Mouse (Mus musculus) lung, postnatal 0 days (tissue): ENCODE results near the gene Clstn2. TPM values are rescaled to one million over a fixed set of nuclear protein-coding genes. Genes with fewer than 3 reads are reported as not detected.

Experiments
- ATAC-seq: fragments of 200-750 bp; cut with Nextera tagmentation; 2 replicates; pipeline ENCODE4 v1.8.0; 2017; ENCODE audit warnings: moderate library complexity
- DNase-seq: peaks from one replicate; pipeline ENCODE4 v3.0.0-alpha.2; 2016; ENCODE audit warnings: low spot score
- H3K27ac ChIP-seq: fragments of 300-500 bp; sonication (generic); 2 replicates; pipeline ENCODE4 v1.5.1; 2014; ENCODE audit warnings: antibody characterized with exemption, mild to moderate bottlenecking, low read length, mixed read lengths
- H3K27me3 ChIP-seq: fragments of 300-500 bp; sonication (generic); replicated peaks from 2 replicates; pipeline ENCODE4 v1.6.1; 2014; ENCODE audit warnings: low read length, mixed read lengths; ENCODE audit not compliant: insufficient read depth
- H3K36me3 ChIP-seq: fragments of 300-500 bp; sonication (generic); 2 replicates; pipeline ENCODE4 v1.6.1; 2014; ENCODE audit warnings: low read length, mixed read lengths; ENCODE audit not compliant: insufficient read depth
- H3K4me1 ChIP-seq: fragments of 300-500 bp; sonication (generic); 2 replicates; pipeline ENCODE4 v1.6.1; 2014; ENCODE audit warnings: antibody characterized with exemption, low read depth, low read length, mixed read lengths; ENCODE audit not compliant: insufficient read depth
- H3K4me2 ChIP-seq: fragments of 300-500 bp; sonication (generic); replicated peaks from 2 replicates; pipeline ENCODE4 v1.6.1; 2014; ENCODE audit warnings: low read depth, mild to moderate bottlenecking, low read length, moderate library complexity, mixed read lengths
- H3K4me3 ChIP-seq: fragments of 300-500 bp; sonication (generic); 2 replicates; pipeline ENCODE4 v1.5.1; 2014; ENCODE audit warnings: low read depth, low read length
- H3K9ac ChIP-seq: fragments of 300-500 bp; sonication (generic); replicated peaks from 2 replicates; pipeline ENCODE4 v1.6.1; 2014; ENCODE audit warnings: low read depth, mild to moderate bottlenecking
- H3K9me3 ChIP-seq: fragments of 300-500 bp; sonication (generic); 2 replicates; pipeline ENCODE4 v1.6.1; 2016; ENCODE audit warnings: low read length, mixed read lengths
- CTCF ChIP-seq: IDR thresholded peaks from 2 replicates; pipeline ENCODE4 v1.5.1; 2016; ENCODE audit warnings: antibody characterized with exemption, mild to moderate bottlenecking
- EP300 ChIP-seq: IDR thresholded peaks from 2 replicates; pipeline ENCODE4 v1.6.1; 2016; ENCODE audit warnings: antibody characterized with exemption, mild to moderate bottlenecking, control low read depth
- WGBS: fragments of 180-500 bp; shearing (Covaris S2); extraction: QIAGEN DNeasy Blood & Tissue Kit; methylation state at CpG from one replicate; pipeline ENCODE4 v1.1.7; 2014; 5-methylcytosine and 5-hydroxymethylcytosine counted together
- polyA plus RNA-seq: library from polyadenylated mRNA; unstranded; fragments of >200 nt; fragmentation: Nextera tagmentation; extraction: Ambion mirVana; gene quantifications from 2 replicates; pipeline ENCODE4 v1.2.1, GENCODE M21; 2015

Gene Clstn2
- polyA plus RNA-seq, 1 experiment from 2014 or later = 2.8 TPM

DNA sequence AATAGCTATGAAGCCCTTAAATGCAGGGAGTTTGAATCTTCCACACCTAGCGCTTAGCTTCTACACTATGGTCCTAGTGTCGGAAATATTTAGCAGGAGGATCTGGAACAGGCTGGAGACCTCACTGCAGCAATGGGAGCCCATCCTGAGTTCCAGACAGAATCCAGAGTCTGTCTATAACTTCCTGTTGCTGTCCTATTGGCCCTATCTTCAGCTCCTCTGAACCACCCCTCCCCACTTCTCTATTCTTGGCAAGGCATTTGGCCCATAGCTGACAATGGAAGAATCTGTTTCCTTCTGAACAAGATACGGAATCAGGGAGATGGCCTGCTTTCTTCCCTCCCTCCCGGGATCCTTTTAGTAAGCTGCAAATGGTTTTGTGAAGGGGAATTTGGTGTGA lies 488.6 kb downstream of the Clstn2 start:
- no peaks in the 10 kb centered on the region for H3K4me1 ChIP-seq
- ATAC-seq (no peak), DNase-seq (no peak)
- H3K27ac ChIP-seq = no peak overlapping the region
- TF ChIP-seq CTCF (no peak), EP300 (no peak)
- H3K4me3 ChIP-seq = no peak overlapping the region
- H3K27me3 ChIP-seq = no peaks in the 10 kb centered on the region
- no peak overlapping the region for H3K9ac ChIP-seq
- no peaks in the 10 kb centered on the region for H3K9me3 ChIP-seq
- no peaks in the 10 kb centered on the region for H3K36me3 ChIP-seq
- 79% methylated on average over 4 of the region's 4 CpGs for WGBS
- H3K4me2 ChIP-seq = no peak overlapping the region

- H3K4me2 ChIP-seq = no peak overlapping the region
- no peaks in the 10 kb centered on the region for H3K27me3 ChIP-seq
- DNase-seq (no peak), ATAC-seq (no peak)
- 84% methylated on average over 6 of the region's 6 CpGs for WGBS
- H3K36me3 ChIP-seq = no peaks in the 10 kb centered on the region
- no peak for TF ChIP-seq EP300
- no peak for TF ChIP-seq CTCF
- H3K4me3 ChIP-seq = no peak overlapping the region
- no peaks in the 10 kb centered on the region for H3K9me3 ChIP-seq
- no peak overlapping the region for H3K9ac ChIP-seq
- H3K27ac ChIP-seq = no peak overlapping the region
- H3K4me1 ChIP-seq = no peaks in the 10 kb centered on the region
Observed at GRCm38 (mm10) chr9:97541419-97541818, 491.6 kb downstream of the Clstn2 start.

DNA sequence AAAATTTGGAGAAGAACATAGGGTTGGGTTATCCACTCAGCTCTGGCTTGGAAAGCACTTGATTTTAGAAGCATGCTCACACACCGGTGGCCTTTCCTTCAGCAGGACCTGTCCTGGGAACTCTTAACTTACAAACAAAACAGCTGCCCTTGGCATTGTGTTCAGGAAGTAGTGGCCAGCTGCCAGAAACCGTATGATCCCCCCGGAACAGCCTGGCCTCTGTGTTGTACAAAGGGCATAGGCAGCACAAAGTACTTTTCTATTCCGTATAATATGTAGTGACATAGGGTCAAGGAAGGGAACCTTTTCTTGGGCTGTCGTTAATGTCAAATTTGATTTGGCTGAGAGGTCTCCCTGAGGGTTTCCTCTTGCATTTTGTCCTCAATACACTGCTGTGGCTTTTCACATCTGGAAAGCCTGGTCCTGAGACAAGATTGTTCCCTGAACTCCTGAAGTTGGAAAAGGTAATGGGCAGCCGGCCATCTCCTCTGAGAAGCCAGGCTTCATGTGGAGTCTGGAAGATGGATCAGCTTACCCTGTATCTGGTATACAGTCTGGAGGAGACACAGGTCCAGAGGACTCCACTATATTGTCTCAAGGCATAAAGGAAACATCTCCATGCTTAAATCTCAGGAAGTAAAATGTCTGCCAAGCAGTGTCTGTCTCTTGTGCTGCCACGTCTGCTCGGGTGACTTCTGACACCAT lies 494.8 kb downstream of the Clstn2 start:
- Histone ChIP-seq H3K27ac (no peak overlapping the region), H3K9me3 (no peaks in the 10 kb centered on the region), H3K4me1 (no peaks in the 10 kb centered on the region), H3K4me2 (no peak overlapping the region), H3K9ac (no peak overlapping the region), H3K4me3 (no peak overlapping the region), H3K36me3 (no peaks in the 10 kb centered on the region), H3K27me3 (no peaks in the 10 kb centered on the region)
- no peak for TF ChIP-seq CTCF
- no peak for TF ChIP-seq EP300
- ATAC-seq = no peak
- peak; percentile 6 for DNase-seq
- 40% methylated on average over 8 of the region's 8 CpGs for WGBS

DNA sequence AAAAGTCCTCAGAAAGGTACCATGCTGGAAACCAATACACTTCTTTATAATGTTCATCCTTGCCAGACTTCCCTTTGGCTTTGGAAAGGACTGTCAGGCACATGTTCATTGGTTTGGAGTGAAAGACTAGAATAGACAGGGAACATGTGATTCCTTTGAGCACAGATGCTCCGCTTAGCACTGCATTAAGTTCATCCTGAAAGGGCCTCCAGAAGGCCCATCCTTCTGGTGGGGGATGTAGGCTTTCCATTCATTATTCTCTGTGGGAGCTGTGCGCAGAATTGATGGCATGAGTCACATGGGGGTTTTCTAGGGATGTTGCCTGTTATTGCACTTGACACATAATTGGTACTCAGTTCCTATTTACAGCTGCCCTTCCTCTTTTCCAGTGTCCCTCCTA lies 498.8 kb downstream of the Clstn2 start:
- no peaks in the 10 kb centered on the region for H3K27me3 ChIP-seq
- TF ChIP-seq EP300 = no peak
- TF ChIP-seq CTCF = no peak

GRCm38 (mm10) chr9:97533306-97533705 lies 499.7 kb downstream of the Clstn2 start:
- 62% methylated on average over 3 of the region's 3 CpGs for WGBS

More for the DNA sequence above, 498.8 kb downstream of the Clstn2 start:
- whole genome bisulfite sequencing = 84% methylated on average over 2 of the region's 2 CpGs
- no peak overlapping the region for H3K4me2 ChIP-seq
- no peak overlapping the region for H3K9ac ChIP-seq
- DNase-seq = no peak
- no peak overlapping the region for H3K27ac ChIP-seq
- no peak overlapping the region for H3K4me3 ChIP-seq
- no peaks in the 10 kb centered on the region for H3K4me1 ChIP-seq
- no peak for ATAC-seq
- H3K36me3 ChIP-seq = no peaks in the 10 kb centered on the region
- H3K9me3 ChIP-seq = no peaks in the 10 kb centered on the region

DNA sequence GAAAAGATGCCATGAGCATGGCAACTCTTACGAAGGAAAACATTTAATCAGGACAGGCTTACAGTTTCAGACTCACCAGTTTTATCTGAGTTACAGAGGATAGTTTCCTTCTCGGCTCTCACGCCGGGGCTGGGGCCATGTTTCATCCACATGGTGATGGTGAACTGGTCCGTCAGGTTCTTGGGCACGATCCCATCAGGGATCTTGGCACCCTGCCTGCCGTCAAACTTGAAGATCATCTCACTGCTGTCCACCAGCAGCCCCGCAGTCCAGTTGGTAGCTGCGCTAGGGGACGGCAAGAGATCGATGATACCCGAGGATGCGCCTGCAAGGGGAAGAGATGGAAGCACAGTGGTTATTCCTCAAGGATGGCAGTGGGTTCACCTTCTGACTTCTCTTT lies 500.4 kb downstream of the Clstn2 start:
- no peak overlapping the region for H3K9ac ChIP-seq
- no peak for TF ChIP-seq EP300
- no peak for TF ChIP-seq CTCF
- H3K27me3 ChIP-seq = no peaks in the 10 kb centered on the region
- no peak overlapping the region for H3K4me3 ChIP-seq
- no peaks in the 10 kb centered on the region for H3K36me3 ChIP-seq
- 69% methylated on average over 13 of the region's 13 CpGs for WGBS
- DNase-seq (no peak), ATAC-seq (no peak)
- H3K4me2 ChIP-seq = no peak overlapping the region
- no peaks in the 10 kb centered on the region for H3K4me1 ChIP-seq
- no peak overlapping the region for H3K27ac ChIP-seq
- no peaks in the 10 kb centered on the region for H3K9me3 ChIP-seq

More at GRCm38 (mm10) chr9:97533306-97533705, 499.7 kb downstream of the Clstn2 start:
- Histone ChIP-seq H3K27ac (no peak overlapping the region), H3K27me3 (no peaks in the 10 kb centered on the region), H3K9me3 (no peaks in the 10 kb centered on the region), H3K36me3 (no peaks in the 10 kb centered on the region), H3K9ac (no peak overlapping the region), H3K4me1 (no peaks in the 10 kb centered on the region), H3K4me2 (no peak overlapping the region), H3K4me3 (no peak overlapping the region)
- ATAC-seq (no peak), DNase-seq (no peak)
- TF ChIP-seq CTCF (no peak), EP300 (no peak)

GRCm38 (mm10) chr9:97527926-97528325 lies 505.1 kb downstream of the Clstn2 start:
- no peak overlapping the region for H3K9ac ChIP-seq
- H3K9me3 ChIP-seq = no peaks in the 10 kb centered on the region
- H3K4me2 ChIP-seq = no peak overlapping the region
- no peaks in the 10 kb centered on the region for H3K4me1 ChIP-seq
- DNase-seq = no peak
- no peak overlapping the region for H3K4me3 ChIP-seq
- no peak for ATAC-seq
- no peak overlapping the region for H3K27ac ChIP-seq
- WGBS = 89% methylated on average over 1 of the region's 1 CpGs
- no peaks in the 10 kb centered on the region for H3K36me3 ChIP-seq
- H3K27me3 ChIP-seq = no peaks in the 10 kb centered on the region
- TF ChIP-seq EP300 = no peak
- no peak for TF ChIP-seq CTCF
